Mouse (Mus musculus) B cell, adult 2 months (primary cell): ENCODE measurements around the gene Fam83e.

ENCODE experiments used
- DNase-seq, 2 experiments: peaks; one replicate each; pipeline ENCODE4 v3.0.0; 2022

Fam83e gene

DNA sequence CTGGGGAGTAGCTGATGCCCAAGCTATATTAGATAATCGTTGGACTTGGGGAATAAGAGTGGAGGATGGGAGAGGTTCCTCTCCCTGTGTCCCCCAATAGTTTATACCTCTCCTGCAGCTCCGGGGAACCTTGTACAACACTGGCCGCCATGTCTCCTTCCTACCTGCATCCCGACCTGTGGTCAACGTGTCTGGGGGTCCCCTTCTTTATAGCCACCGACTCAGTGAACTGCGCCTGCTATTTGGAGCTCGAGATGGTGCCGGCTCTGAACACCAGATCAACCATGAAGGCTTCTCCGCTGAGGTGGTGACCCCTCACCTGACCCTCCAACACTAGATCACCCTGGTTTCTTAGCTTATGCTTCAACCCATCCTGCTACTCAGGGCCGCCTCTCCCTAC lies 18.7 kb upstream of the Fam83e start:
- DNase-seq = no peak

- DNase-seq = no peak
These were observed 18.0 kb upstream of the Fam83e start for GRCm38 (mm10) chr7:45702809-45703520.

DNA sequence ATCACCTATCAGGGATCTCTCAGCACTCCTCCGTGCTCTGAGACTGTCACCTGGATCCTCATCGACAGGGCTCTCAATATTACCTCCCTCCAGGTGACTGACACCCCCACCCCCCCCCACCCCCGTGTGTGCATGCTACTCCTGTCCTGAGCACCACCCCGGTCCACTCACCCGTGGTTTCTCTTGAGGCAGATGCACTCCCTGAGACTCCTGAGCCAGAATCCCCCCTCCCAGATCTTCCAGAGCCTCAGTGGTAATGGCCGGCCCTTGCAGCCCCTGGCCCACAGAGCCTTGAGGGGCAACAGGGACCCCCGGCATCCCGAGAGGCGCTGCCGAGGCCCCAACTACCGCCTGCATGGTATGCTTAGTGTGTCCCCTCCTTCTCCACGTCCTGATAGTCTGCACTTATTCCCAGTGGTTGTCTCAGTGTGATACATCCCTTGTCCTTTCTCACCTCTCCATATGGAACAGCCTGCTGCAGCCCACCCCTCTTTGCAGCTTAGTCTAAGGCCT lies 17.4 kb upstream of the Fam83e start:
- DNase-seq = no peak

DNA sequence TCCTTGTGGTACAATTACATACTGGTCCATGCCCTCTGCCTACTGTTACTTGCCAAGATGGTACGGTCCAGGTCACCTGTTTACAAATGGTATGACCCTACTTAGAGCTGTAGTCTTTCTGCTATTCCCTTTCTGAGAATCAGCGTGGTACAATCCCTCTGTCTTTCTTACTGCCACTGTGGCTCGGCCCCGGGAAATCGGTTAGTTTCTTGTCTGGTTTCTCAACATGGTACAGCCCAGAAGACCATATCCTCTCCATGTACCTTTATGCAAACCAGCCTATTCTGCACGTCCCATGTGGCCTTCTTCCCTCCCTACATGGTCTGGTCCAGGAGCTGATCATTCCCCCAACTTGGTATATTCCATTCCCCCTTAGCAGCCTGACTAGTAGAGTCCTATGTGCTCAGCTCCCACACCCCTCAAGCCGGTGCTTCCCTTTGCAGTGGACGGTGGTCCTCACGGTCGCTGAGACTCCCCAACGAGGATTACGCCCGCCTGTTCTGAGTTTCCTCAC lies 16.9 kb upstream of the Fam83e start:
- peak; percentile 67 to 69 for DNase-seq

DNA sequence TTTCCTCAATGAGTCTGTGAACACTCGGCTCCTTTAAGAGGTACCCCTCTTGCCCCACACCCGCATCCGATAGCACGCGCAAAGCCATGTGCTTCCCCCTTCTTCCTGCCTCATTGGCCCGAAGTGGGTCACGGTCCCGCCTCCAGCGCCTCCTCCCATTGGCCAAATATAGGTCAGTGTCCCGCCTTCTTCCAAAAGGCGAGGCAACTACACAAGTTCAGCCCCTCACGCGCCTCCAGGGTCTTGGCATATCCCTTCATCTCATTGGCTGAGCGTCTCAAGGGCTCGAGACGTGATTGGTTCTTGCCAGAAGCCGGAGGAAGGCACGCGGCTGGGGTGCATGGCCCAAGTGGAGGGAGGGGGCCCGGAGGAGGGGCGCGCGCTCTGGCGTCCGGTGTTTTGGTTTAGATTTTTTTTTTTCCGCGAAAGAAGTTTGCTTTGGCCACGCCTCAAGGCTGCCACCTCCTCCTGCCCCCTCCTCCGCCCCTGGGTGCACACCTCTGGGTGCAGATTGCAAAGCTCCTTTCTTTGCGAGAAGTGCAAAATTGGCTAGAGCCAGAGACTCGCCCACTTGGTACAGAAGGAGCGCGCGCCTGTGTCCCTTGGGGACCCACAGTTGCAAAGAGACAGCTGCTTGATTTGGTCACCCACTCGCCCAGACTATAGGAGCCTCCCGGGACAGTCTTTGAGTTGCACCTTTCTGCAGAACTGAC lies 16.1 kb upstream of the Fam83e start, which contains the start of gene Dbp:
Gene Dbp (plus strand): TSS at position 359 of the 713 bp plus-strand sequence.
- DNase-seq = peak; percentile 96 to 98

DNA sequence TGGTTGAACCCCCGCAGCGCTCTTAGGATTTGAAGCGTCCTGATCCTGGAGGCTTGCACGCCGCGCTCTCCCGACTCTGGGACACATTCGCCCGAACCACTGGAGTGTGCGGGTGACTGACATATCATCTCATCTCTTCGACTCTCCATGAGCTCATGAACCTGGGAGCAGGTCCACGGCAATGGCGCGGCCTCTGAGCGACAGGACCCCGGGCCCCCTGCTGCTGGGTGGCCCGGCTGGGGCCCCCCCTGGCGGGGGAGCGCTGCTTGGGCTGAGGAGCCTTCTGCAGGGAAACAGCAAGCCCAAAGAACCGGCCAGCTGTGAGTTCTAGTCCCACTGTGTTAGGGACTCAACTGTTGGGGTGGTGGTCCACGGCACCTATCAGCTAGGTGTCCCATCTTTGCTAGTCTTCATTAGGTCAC lies 15.6 kb upstream of the Fam83e start:
- DNase-seq = peak in 1 of 2 experiments; percentile 47

DNA sequence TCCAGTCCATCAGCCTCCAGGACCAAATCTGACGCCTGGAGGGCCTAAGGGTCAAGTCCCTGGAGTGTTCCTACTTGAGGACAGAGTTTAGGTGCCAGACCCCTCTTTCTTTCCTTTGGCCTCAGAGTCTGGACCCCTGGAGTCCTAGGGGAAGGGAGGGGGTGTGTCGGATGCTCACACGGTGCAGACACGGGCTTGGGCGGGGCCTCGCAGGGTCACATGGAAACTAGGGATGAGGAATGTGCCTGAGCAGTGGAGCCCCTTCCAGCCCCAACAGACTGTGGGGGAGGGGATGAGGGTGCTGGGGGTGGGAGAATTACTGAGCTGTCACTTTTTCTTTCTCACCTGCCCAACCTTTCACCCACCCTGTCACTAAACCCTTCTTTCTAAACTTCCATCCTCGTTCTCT lies 15.1 kb upstream of the Fam83e start:
- peak; percentile 41 to 42 for DNase-seq

GRCm38 (mm10) chr7:45706721-45707241 lies 14.2 kb upstream of the Fam83e start:
- peak; percentile 92 to 93 for DNase-seq

- peak; percentile 93 to 94 for DNase-seq
These were observed 13.5 kb upstream of the Fam83e start for GRCm38 (mm10) chr7:45707375-45707967.

DNA sequence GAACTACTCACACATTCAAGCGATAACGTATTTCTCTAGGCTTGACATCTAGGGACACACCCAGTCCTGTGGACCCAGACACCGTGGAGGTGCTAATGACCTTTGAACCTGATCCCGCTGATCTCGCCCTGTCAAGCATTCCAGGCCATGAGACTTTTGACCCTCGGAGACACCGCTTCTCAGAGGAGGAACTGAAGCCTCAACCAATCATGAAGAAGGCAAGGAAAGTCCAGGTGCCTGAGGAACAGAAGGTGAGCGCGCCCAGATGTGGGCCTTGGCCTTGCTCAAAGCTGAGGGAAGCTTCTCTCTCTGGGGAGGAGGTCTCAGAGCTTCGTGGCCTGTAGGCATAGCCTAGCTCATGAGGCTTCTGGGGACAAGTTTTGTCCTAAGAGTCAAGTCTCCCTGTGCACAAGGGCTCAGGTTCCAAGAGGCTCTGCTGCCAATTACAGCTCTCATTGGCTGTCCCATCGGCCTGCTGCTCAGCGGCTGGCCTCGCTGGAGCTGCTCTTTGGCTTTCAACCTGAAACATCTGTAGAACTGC lies 12.7 kb upstream of the Fam83e start:
- peak; percentile 56 to 58 for DNase-seq

GRCm38 (mm10) chr7:45709036-45709435 lies 12.0 kb upstream of the Fam83e start:
- no peak for DNase-seq

DNA sequence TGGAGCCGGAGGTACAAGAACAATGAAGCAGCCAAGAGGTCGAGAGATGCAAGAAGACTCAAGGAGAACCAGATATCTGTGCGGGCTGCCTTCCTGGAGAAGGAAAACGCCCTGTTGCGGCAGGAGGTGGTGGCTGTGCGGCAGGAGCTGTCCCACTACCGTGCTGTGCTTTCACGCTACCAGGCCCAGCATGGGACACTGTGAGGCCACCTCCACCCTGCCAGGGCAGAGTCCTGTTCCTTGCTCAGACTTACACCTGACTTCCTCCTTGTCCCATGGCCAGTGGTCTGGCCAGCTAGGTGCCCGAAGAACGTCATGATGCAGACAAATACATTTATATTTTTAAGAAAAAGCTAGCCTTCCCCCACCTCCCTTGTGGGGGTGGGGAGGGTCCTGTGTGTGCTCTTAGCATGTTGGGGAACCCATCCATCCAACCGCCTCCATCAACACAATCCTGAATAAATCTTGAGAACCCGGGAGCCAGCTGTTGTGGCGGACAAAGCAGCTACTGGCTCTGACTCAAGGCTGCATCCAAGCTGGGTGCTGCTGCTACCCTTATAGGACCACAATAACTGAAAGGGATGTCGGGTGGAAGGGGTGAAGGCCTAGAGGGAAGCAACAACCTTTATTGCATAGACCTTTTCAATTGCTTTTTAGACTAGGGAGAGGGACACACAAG lies 11.2 kb upstream of the Fam83e start:
- DNase-seq = no peak

DNA sequence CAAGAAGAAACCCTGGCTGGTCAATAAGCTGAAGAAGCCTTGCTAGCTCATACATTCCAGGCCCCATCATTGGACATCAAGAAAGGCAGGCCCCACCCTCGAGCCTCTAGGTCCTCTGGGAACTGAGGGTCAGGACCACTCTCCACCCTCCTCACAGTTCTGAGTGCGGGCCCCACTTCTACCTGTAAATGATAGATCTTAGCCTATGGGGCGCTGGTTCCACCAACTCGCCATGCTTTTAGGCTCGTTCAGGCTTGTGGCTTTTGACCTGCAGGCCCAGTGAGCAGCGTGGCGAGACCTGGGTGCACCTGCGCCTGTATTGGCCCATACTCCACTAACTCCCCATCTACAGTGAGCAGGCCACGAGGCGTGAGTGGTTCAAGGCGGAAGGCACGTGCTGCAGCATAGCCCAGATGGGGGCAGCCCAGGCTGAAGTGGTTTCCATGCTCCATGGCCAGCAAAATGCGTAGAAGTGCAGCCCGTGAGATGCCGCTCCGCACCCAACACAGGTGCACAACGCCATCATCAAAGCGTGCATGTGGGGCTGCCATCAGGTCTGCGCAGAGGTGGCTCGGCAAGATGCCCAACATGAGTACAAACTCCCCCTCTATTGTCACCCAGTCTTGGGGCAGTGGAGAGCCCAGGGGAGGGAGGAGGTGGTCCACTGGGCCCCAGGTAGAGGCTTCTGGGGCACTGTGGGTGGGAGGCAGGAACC lies 10.4 kb upstream of the Fam83e start:
- no peak for DNase-seq

DNA sequence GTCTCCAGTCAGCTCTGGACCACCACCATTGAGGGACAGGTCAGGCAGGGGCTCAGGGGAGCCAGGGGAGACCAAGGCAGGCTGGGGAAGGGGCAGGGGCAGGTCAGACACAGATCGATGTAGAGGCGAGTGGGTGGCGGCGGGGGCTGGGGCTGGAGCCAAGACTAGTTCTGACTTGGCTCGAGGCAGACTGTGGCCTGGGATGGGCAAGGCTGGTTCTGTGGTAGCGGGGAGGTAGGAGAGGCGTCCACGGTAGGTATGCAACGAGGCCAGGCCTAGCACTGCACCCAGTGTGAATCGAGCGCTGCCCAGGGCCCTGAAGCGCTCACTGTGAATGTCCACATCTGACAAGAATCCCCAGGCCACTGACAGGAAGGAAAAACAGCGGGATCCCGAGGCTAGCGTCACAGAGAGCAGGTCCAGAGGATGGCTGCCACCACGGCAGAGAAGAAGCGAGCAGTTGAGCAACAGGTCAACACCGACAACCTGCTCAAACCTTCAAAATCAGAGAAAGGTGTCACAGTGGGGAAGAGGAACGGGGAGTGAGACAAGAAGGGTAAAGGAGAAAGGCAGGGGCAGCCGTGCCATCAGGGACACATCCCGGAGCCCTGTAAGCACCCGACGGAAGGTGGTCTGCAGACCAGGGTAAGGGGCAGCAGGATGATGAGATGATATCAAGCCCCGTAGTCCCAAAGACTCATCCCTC lies 9.5 kb upstream of the Fam83e start:
- no peak for DNase-seq

DNA sequence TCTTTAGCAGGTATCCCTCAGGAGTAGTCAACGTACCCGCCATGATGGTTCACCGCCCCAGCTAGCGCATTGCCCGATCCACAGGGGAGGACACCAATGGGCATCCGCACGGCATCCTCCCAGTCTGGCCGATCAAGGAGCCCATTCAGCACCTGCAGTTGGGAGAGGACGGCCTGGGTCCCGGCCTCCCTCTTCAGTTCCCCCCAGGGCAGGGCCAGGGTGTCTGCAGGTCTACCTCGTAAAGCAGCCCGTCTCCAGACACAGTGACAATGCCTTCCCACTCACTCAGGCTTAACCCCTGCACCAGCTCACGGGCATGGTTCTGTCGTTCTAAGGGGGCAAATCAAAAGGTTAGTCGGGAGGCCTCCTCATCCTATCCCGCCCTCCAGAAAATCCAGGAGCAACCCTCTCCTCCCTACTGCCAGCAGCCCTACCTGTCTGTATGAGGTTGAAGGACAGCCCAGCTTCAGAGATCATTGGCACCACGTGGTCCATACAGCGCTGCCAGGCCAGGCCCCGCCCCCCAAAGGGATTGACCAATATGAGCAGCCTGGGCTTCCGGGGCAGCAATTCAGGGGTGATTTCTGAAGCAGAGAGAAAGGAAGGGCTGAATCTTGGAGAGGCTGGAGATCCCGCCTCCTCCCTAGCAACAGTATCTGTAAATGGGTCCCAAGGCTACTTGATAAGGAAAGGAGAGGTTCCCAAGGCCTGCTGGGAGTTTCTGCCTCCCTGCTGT lies 8.8 kb upstream of the Fam83e start:
- no peak for DNase-seq

- DNase-seq = no peak
These were observed 7.6 kb upstream of the Fam83e start for GRCm38 (mm10) chr7:45713396-45713795.

DNA sequence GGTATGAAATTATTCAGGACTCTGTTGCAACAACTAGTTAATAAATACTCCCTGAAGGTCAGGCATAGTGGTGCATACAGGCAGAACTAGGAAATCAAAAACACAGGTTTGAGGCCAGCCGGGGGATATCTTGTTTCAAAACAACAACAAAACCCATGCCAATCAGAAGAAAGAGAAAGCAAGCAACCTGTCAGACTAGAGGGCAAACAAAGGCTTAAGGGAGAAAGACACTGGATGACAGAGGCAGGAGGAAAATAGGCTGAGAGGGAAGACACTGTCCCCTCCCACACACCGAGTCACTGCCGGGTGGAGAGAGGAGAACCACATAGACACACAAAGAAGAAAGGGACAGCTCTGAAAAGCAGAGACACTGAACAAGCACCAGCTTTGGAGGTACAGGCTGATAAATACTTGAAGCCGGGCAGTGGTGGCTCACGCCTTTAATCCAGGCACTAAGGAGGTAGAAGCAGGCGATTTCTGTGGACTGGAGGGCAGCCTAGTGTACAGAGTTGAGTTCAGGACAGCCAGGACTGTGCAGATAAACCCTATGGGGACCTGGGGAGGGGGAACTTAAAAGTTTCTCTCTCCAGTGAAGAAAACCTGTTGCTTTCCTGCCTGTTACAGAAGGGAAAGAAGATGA lies 7.0 kb upstream of the Fam83e start:
- DNase-seq = no peak

GRCm38 (mm10) chr7:45714630-45715089 lies 6.4 kb upstream of the Fam83e start:
- no peak for DNase-seq

DNA sequence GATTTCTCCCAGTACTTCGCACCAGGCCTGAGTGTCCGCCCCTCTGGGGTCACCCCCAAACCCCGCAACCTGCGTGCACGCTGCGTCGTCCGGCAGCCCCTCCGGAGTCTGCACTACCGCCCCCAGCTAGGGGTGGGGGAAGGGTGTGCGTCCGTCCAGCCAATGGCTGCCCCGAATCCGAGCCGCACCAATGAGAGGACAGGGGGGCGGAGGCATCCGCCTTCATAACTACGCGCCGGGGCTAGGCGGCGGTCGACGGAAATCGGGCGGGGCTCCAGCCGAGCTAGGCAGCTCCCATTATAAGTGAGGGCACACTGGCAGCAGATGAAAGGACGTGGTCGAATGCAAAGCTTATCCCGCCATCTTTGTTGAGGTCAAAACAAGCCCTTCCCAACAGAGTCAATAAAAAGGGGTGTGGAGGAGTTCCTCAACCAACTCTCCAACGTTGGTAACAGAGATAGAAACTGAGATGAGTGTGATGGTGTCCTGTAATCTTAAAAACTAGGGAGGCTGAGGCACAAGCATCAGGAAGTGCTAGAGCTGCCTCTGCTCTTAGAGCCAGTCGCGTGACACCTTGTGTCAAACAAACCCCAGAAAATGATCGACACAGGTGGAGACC lies 5.8 kb upstream of the Fam83e start, which contains the start of gene Rpl18:
Gene Rpl18 (plus strand): TSS at position 368 of the 619 bp plus-strand sequence.
- DNase-seq = peak; percentile 95 to 96
